Mouse (Mus musculus) CH12.LX (cell line): Measurements from ENCODE around the gene Psmd9.

Experiments used
- CTCF ChIP-seq, 2 experiments: IDR thresholded peaks in 1 of 2; conservative IDR thresholded peaks in 1 of 2; 2 replicates each; pipeline ENCODE4 v1.5.1; 2011 to 2012; ENCODE audit warnings: low read depth in 2 of 2, low read length in 2 of 2, improper control_type of control experiment in 1 of 2, inconsistent platforms in 1 of 2, mild to moderate bottlenecking in 1 of 2, moderate library complexity in 1 of 2
- EP300 ChIP-seq: IDR thresholded peaks from 2 replicates; pipeline ENCODE4 v1.6.1; 2011; ENCODE audit warnings: low read length, improper control_type of control experiment
- MAFK ChIP-seq: IDR thresholded peaks from 2 replicates; pipeline ENCODE4 v1.6.1; 2011; ENCODE audit warnings: low read length, improper control_type of control experiment; ENCODE audit not compliant: insufficient replicate concordance
- POLR2A ChIP-seq: IDR thresholded peaks from 2 replicates; pipeline ENCODE4 v1.6.1; 2011; ENCODE audit warnings: low read depth, mild to moderate bottlenecking, improper control_type of control experiment, low read length
- SIN3A ChIP-seq: IDR thresholded peaks from 2 replicates; pipeline ENCODE4 v1.6.1; 2012; ENCODE audit warnings: low read length, improper control_type of control experiment, inconsistent platforms
- TCF12 ChIP-seq: IDR thresholded peaks from 2 replicates; pipeline ENCODE4 v1.6.1; 2014; ENCODE audit warnings: low read depth, mild to moderate bottlenecking, inconsistent platforms, low read length, improper control_type of control experiment
- ZC3H11A ChIP-seq: IDR thresholded peaks from 2 replicates; pipeline ENCODE4 v1.6.1; 2012; ENCODE audit warnings: low read depth, mild to moderate bottlenecking, inconsistent platforms, low read length, improper control_type of control experiment

GRCm38 (mm10) chr5:123193436-123193835, 24.2 kb downstream of the Psmd9 start:
- no peak for TF ChIP-seq CTCF (conservative IDR thresholded peaks at IDR 0.05 in 1 of 2, IDR thresholded peaks at IDR 0.05 in 1 of 2; ENCODE audit: low read depth in 2 of 2, low read length in 2 of 2)
- TF ChIP-seq EP300: no peak
- no peak for TF ChIP-seq POLR2A
- no peak for TF ChIP-seq SIN3A
- TF ChIP-seq TCF12: no peak
- no peak for TF ChIP-seq ZC3H11A
- TF ChIP-seq MAFK: no peak
